Mouse (Mus musculus): ENCODE measurements around the gene Stn1. TPM values are rescaled to one million over a fixed set of nuclear protein-coding genes. Genes with fewer than 3 reads are reported as not detected.

Stn1 gene
- total RNA-seq, 2 experiments from 2014 or later, result 3.8 to 8.2 TPM

DNA sequence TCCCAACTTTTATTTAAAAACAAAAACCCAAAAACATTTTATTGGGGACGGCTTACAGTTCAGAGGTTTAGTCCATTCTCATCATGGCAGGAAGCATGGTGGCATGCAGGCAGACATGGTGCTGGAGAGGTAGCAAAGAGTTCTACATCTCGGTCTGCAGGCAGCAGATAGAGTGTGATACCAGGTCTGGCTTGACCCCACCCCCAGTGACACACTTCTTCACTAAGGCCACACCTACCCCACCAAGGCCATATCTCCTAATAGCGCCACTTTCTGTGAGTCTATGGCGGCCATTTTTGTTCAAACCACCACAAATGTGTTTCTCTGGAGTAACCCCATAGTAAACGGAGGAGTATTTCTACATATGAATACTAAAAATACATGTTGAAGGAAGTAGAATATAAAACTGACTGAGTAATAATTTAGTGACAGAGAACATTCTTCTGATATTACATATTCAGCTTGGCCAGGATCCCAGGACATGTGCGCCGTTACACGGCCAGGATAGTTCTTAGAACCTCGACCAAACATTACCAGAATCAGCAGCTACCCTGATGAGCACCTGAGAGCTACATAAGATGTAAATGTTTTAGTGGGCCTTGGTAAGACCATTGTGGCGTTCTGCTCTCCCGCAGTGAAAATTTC, 11.2 kb upstream of the Stn1 start:
- ATAC-seq (replicated peaks; ENCODE audit: low FRiP score, poor library complexity, severe bottlenecking), result 0 out of 2 replicates have a peak, but pooled peaks have one; percentile 51

DNA sequence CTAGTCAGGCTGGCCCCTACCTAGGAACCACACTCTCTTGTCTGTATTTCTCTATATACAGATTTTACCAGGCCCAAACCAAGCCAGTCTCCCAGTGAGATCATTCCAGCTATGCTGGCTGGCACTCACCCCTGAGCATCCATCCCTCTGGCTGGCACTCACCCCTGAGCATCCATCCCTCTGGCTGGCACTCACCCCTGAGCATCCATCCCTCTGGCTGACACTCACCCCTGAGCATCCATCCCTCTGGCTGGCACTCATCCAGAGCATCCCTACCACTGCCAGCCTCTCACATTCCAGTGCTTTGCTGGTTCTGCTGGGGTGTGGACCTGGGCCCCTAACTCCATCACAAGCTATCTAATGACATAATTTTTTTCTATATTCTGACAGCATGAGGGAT, 8.2 kb upstream of the Stn1 start:
- ATAC-seq (replicated peaks; ENCODE audit: low FRiP score, poor library complexity, severe bottlenecking), result no peak

DNA sequence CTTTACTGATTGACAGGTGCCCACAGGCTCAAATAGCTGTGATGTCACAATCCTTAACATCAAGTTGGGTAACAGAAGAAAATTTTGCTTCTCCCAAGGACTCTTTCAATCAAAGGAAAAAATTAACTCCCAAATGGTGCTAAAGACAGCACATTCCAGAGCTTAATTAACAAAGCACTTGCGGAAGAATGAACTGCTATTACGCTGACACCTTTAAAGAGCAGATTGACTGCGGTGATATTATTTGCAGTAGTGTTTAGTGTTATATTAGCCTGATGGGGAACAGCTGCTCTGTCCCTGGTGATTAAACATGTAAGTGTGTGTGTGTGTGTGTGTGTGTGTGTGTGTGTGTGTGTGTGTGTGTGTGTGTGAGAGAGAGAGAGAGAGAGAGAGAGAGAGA, 7.7 kb upstream of the Stn1 start:
- no peak for ATAC-seq (replicated peaks; ENCODE audit: low FRiP score, poor library complexity, severe bottlenecking)

DNA sequence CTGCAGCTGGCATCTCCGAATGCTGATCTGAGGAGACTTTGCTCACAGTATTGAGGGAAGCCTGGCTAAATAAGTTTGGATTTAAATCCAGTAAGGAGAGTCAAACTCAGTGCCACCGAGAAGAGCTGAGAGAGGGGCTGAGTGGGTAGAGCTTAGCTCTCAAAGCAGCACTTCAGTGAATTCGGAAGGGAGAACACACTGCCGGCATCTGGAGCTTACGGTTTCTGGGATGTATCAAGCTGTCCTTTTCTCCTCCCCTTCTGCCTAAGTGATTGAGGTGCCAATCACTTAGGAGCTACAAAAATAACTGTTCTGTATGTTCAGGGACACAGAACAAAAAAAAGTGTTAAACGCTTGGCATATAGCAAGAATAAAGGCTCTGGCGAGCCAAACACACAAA, 5.1 kb upstream of the Stn1 start:
- ATAC-seq (replicated peaks; ENCODE audit: low FRiP score, poor library complexity, severe bottlenecking), result no peak

DNA sequence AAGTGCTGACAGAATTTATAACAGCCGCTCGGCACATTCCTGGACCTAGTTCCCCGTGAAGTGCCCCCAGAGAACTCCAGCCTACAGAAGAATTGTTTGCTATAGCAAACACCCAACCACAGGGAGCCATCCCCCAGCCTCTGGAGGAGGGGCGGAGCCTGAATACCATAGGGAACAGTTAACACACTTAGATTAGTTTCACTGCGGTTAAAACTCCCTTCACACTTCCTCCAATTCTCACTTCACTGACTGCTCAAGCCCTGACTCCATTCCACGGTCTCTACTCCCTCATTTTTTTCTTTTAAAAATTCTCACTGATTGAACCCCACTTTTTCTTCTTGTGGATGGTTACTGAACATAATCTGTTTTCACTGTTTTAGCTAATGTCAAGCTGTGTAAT, 1.5 kb upstream of the Stn1 start:
- ATAC-seq (replicated peaks; ENCODE audit: low FRiP score, poor library complexity, severe bottlenecking), result no peak

DNA sequence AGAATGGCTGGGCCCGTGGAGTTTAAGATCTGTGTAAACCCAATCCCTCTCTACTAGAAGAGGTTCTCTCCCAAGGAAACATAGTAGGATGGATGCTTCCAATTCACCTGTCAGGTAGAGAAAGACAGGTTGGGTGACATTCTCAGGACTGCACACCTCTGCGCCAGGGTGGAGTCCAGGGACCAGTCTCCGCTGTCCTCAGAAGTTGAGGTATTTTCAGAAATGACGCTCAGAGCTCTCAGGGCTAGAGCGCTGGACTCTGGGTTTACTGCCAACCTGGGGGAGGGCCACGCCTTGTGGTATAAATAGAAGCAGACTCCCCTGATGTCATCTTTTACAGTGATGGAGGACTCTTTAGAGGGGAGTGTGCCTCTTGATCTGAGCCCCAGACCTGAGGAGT, 572 bp upstream of the Stn1 start:
- peak; percentile 18; the same call in 1 of the 2 replicates for ATAC-seq (replicated peaks; ENCODE audit: low FRiP score, poor library complexity, severe bottlenecking)

DNA sequence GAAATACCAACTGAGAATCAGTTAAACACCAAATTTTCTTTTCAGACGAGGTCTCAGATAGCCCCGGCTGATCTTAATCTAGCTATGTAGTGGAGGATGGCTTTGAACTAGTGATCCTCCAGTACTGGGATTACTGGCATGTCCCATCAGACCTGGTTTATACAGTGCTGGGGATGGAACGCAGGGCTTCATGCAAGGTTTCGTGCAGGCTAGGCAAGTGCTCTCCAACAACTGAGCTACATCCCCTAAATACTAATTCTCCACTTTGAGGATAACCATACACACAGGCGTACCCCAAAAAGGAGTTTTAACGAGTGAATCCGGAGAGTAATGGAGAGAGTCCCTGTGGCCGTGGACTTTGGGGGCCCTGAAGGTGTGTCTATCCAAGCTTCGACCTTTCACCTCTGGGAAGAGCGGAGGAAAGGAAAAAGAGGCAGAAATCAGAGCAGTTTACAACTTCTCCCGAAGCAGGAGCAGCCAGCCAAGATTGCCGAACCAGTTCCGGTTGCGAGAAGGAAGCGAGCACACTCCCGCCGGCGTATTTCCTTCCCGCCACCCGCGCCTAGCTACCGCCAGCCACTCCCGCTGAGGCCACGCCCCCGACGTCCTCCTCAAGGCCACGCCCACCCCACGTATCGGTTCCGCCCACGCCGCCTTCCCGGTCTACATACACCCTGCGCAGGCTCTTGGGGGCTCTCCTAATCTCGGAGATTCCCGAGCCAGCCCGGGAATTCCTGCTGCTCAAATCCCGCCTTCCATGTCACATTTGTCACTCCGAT, 597 bp downstream of the Stn1 start:
- ATAC-seq (replicated peaks; ENCODE audit: low FRiP score, poor library complexity, severe bottlenecking), result peak; percentile 98

DNA sequence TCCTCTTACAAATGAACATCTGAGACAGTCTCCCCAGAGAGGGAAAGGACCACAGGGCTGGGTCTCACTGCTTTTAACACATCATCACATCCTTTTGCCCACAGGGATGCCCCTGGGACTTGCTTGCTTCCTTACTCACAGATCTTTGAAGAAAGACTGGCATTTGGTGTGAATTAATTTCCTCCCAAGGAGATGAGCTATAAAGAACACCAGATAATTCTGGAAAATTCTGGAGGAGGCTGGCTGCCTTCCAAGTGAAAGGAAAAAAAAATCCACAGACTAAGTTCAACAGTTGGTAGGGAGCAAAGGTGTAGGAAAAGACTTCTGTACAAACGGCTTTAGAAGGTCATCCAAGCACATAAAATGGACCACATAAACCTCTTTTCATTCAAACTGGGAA, 3.2 kb downstream of the Stn1 start:
- ATAC-seq (replicated peaks; ENCODE audit: low FRiP score, poor library complexity, severe bottlenecking), result no peak

DNA sequence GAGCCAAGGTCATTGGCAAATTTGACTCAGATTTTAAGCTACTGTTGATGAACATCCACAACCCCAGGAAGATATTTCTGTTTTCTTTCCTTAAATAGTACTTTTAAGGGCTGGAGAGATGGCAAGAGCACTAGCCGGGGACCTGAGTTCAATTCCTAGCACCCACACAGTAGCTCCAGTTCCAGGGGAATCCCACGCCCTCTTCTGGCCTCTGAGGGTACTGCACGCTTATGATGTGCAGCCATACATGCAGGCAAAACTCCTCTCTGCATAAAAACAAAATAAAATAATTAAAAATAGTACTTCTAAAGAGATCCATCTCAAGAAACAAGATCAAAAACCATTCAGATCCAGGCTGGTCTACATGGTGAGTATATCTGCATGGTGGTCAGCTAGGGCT, 4.9 kb downstream of the Stn1 start:
- no peak for ATAC-seq (replicated peaks; ENCODE audit: low FRiP score, poor library complexity, severe bottlenecking)

DNA sequence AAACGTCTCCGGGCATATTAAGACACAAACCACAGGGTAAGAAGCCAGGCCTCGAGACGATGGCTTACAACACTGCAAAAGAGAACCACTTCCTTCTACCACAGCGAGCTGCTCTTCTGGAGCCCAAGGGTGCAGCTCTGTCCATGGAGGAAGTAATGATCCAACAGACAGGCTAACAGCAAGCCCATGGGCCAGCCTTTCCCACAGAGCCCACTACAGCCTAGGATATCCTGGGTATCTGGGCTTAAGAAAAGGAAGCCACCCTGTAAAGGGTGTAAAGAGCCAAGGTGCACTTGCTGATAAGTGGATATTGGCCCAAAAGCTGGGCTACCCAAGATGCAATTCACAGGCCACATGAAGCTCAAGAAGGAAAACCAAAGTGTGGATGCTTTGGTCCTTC, 6.0 kb downstream of the Stn1 start:
- ATAC-seq (replicated peaks; ENCODE audit: low FRiP score, poor library complexity, severe bottlenecking), result peak; percentile 97

DNA sequence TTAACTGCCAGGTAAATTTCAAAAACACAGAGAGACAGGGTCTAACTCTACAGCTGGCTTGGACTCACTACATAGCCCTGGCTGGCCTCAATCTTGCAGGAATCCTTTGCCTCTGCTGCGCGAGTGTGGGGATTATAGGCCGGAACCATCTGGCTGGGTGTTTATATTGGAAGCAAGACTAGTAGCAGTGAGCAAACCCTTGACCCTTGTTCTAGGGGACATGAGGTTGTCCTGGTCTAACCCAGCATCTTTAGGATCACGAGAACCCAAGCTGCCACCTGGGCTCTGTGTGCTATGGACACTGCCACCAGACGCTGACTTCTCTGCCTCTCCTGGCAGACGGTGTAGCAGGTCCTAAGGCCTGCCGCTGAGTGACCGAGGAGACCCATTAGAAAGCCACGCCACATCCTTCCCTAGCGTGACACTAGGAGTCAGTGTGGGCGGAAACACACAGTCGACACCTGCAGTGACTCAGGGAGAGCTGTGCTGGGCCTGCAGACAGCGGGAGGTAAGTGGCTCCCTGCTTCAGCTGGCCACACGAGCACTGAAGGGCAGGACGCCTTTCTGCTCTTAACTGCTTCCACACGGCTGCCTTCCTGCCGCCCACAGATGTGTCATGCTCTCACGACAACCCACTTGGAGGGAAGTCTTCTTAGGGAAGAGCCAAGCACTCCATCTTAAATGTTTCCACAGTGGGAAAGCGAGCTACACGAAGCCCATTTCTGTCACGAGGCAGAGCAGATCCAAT, 10.9 kb downstream of the Stn1 start:
- no peak for ATAC-seq (replicated peaks; ENCODE audit: low FRiP score, poor library complexity, severe bottlenecking)

DNA sequence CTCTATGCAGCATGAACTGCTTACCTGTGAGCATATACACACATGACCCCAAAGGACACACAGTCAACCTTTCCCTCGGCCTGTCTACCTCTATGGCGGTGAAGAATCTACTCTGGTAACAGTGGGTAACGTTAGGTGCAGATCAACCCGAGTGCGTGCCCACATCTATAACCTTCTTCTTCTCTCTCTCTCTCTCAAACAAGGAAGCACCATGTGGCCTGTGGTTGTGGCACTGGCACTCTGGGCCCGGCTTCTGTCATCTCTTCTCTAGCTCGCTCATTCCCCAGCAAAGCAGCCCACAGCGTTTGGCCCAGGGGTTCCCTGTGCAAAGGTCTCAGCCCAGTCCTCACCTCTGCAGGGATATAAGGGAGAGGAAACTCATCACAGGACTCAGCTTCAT, 12.4 kb downstream of the Stn1 start:
- ATAC-seq (replicated peaks; ENCODE audit: low FRiP score, poor library complexity, severe bottlenecking), result no peak

DNA sequence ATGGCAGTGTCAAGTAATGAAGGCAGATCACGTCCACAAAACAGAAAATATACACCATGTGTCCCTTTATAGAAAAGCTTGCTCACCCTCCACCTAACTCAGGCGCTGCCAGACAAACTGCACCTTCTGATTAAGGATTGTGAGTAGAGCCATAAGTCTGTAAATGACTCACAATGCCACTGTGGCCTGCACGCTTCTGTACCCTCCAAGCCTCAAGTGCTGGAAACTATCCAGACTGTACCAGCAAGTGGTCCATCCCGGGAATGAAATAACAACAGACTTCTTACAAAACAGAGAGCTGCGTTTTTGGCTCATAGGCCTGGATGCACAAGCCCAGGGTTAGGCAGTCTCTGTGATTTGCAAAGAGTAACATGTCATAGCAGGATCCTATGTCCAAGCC, 15.9 kb downstream of the Stn1 start:
- ATAC-seq (replicated peaks; ENCODE audit: low FRiP score, poor library complexity, severe bottlenecking), result no peak

DNA sequence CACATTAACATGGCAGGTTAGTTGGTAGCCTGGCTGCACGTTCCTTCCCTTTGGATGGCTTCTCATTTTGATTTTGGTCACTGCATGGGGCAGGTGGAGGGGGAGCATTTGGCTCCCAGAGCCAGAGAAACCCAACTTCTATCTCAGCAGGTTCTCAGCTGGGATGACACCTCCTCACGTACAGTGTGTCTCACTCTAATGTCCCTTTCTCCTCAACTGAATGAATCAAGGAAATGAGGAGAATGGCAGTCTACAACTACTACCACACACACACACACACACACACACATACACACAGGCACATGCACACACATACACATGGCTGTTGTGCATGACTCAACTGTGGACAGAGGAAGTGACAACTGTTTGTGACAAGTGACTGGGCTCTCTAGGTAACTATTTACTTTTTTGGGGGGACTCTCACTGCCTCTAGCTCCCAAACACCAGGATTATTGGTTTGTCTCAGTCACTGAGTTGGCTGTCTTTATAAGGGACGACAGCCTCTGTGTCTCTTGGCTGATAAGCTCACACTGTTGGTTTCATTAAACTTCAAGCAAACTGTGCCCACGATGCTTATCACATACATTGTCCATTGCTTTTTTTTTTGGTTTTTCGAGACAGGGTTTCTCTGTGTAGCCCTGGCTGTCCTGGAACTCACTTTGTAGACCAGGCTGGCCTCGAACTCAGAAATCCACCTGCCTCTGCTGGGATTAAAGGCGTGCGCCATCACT, 18.0 kb downstream of the Stn1 start:
- peak; percentile 52 for ATAC-seq (replicated peaks; ENCODE audit: low FRiP score, poor library complexity, severe bottlenecking)

DNA sequence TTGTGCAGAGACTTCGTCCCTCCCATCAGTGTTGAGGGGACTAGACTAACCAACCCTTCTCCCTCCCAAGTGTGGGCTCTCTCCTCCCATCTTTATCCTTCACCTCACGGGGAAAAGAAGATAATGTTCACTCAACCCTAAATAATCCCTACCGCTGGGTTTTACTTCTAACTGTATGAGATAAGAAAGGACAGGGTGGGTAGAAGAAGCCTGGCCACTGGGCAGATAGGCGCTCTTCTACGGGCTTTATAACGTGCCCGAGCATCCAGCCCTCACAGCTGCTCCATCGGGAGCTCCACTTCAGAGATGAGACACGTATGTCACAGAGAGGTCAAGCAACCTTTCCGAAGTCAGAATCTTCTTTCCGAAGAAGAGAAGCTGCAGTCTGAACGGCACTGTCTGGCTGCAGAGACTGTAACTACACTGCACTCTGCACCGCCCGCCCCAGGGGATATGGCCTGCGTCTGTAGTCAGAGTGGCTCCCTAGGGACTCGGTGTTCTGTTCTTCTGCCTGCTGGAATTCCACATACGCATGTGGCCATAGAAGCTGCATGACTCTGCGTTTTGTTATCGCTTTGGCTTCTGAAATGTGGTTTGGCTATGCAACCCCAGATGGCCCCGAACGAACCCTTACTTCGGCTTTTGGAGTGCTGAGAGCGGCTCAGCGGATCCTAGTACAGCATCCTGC, 18.7 kb downstream of the Stn1 start:
- peak; percentile 82 for ATAC-seq (replicated peaks; ENCODE audit: low FRiP score, poor library complexity, severe bottlenecking)

DNA sequence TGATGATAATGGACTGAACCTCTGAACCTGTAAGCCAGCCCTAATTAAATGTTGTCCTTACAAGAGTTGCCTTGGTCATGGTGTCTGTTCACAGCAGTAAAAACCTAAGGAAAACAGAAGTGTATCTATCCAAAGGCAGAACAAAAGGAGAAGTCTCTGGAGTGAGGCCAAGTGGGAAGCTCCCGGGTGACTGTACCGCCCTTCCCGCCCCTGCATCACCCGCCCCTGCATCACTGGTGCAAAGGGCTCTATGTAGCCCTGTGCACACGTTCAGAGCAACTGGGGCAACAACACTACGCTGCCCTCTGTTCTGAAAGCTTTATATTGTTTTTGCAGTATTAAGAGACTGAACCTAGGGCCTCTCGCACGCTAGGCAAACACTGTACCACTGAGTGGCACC, 19.7 kb downstream of the Stn1 start:
- no peak for ATAC-seq (replicated peaks; ENCODE audit: low FRiP score, poor library complexity, severe bottlenecking)

DNA sequence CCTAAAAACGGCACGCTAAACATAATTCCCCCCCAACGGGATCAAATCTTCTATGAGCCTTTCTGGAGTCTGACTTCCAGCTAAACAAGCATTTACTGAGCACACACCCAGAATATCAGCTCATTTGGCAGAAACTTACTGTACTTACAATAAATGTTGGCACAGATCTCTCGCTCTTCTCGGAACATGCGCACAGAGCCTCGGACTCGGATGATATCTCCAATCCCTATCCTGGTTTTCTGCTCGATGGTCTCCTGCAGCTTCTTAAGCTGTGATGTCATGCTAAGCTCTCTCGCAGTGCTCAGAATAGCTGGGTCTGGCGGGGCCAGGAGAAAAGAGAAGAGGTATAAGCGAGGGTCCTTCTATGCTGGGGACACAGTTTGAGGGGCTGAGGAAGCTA, 20.4 kb downstream of the Stn1 start:
- no peak for ATAC-seq (replicated peaks; ENCODE audit: low FRiP score, poor library complexity, severe bottlenecking)

DNA sequence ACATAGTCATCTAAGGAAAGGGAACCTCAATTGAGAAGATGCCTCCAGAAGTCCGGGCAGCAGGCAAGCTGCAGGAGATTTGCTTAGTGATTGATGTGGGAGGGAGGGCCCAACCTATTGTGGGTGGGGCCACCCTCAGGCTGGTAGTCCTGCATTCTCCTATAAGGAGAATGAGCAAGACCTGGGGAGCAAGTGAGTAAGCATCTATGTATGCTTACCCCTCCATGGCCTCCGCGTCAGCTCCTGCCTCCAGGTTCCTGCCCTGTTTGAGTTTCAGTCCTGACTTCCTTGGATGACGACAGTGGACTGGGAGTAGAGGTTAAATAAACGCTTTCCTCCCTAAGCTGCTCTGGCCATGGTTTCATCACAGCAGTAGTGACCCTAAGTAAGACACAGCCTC, 22.2 kb downstream of the Stn1 start:
- no peak for ATAC-seq (replicated peaks; ENCODE audit: low FRiP score, poor library complexity, severe bottlenecking)

DNA sequence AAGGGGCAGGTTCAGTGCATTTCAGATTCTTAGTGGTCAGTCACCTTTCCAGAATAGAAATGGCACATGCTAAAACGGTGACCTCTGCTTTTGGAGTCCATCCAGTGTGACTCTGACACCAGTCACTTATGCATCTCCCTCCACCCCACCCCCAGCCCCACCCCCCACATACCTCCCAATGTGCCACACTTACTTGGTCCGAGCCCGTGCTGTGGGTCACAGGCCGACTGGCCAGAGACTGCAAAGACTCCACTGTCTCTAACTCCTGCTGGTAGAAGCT, 23.7 kb downstream of the Stn1 start:
- no peak for ATAC-seq (replicated peaks; ENCODE audit: low FRiP score, poor library complexity, severe bottlenecking)

Measured in erythroblast, adult 5-6 weeks (primary cell).